Mouse (Mus musculus) thymus, adult 2 months (tissue): Measurements from ENCODE around the gene Glis3.

Experiments
- CTCF ChIP-seq: fragments of 200-500 bp; IDR thresholded peaks from 2 replicates; pipeline ENCODE4 v1.5.1; 2012; ENCODE audit warnings: mild to moderate bottlenecking, control low read depth, low read length, moderate library complexity, borderline replicate concordance; ENCODE audit not compliant: control insufficient read depth, poor library complexity, insufficient read depth; ENCODE audit errors: extremely low read depth
- POLR2A ChIP-seq: fragments of 200-500 bp; IDR thresholded peaks from 2 replicates; pipeline ENCODE4 v1.6.1; 2012; ENCODE audit warnings: mild to moderate bottlenecking, low read length, control low read depth, moderate library complexity; ENCODE audit not compliant: control insufficient read depth, poor library complexity, insufficient read depth; ENCODE audit errors: extremely low read depth

- no peak for TF ChIP-seq POLR2A
- no peak for TF ChIP-seq CTCF
Measured at GRCm38 (mm10) chr19:28621608-28622505, 58.0 kb downstream of the Glis3 start.
